Mouse (Mus musculus) kidney, postnatal 0 days (tissue): ENCODE data around the gene Jph4. TPM values are rescaled to one million over a fixed set of nuclear protein-coding genes. Genes with fewer than 3 reads are reported as not detected.

Experiments
- ATAC-seq: fragments of 200-750 bp; cut with Nextera tagmentation; replicated peaks from 2 replicates; pipeline ENCODE4 v1.8.0; 2017; ENCODE audit warnings: low read depth, moderate number of reproducible peaks, moderate TSS enrichment, moderate library complexity; ENCODE audit not compliant: low FRiP score
- DNase-seq: peaks from one replicate; pipeline ENCODE4 v3.0.0-alpha.2; 2016; ENCODE audit warnings: low spot score
- H3K27ac ChIP-seq: fragments of 300-500 bp; sonication (generic); 2 replicates; pipeline ENCODE4 v1.5.1; 2014; ENCODE audit warnings: mild to moderate bottlenecking
- H3K27me3 ChIP-seq: fragments of 300-500 bp; sonication (generic); 2 replicates; pipeline ENCODE4 v1.6.1; 2014; ENCODE audit warnings: low read length, mixed read lengths; ENCODE audit not compliant: insufficient read depth
- H3K36me3 ChIP-seq: fragments of 300-500 bp; sonication (generic); 2 replicates; pipeline ENCODE4 v1.6.1; 2014; ENCODE audit warnings: low read length, mixed read lengths; ENCODE audit not compliant: insufficient read depth
- H3K4me1 ChIP-seq: fragments of 300-500 bp; sonication (generic); replicated peaks from 2 replicates; pipeline ENCODE4 v1.6.1; 2014; ENCODE audit warnings: antibody characterized with exemption, low read length, mixed read lengths; ENCODE audit not compliant: insufficient read depth
- H3K4me2 ChIP-seq: fragments of 300-500 bp; sonication (generic); 2 replicates; pipeline ENCODE4 v1.6.1; 2014; ENCODE audit warnings: mild to moderate bottlenecking, low read length, moderate library complexity, mixed read lengths
- H3K4me3 ChIP-seq: fragments of 300-500 bp; sonication (generic); replicated peaks from 2 replicates; pipeline ENCODE4 v1.5.1; 2014; ENCODE audit warnings: low read depth, low read length
- H3K9ac ChIP-seq: fragments of 300-500 bp; sonication (generic); 2 replicates; pipeline ENCODE4 v1.6.1; 2014; ENCODE audit warnings: low read depth, low read length
- H3K9me3 ChIP-seq: fragments of 300-500 bp; sonication (generic); replicated peaks from 2 replicates; pipeline ENCODE4 v1.6.1; 2016; ENCODE audit warnings: low read length, inconsistent platforms, mixed read lengths
- CTCF ChIP-seq: IDR thresholded peaks from 2 replicates; pipeline ENCODE4 v1.5.1; 2016; ENCODE audit warnings: antibody characterized with exemption, low read depth, mild to moderate bottlenecking, moderate library complexity
- WGBS: fragments of 180-500 bp; shearing (Covaris S2); extraction: QIAGEN DNeasy Blood & Tissue Kit; methylation state at CpG from one replicate; pipeline ENCODE4 v1.1.7; 2014; 5-methylcytosine and 5-hydroxymethylcytosine counted together
- polyA plus RNA-seq: library from polyadenylated mRNA; unstranded; fragments of >200 nt; fragmentation: Nextera tagmentation; extraction: Ambion mirVana; gene quantifications from 2 replicates; pipeline ENCODE4 v1.2.1, GENCODE M21; 2015

The Jph4 gene
- polyA plus RNA-seq, 1 experiment from 2014 or later, result 0.30 TPM

GRCm38 (mm10) chr14:55146829-55147401 is 30.2 kb upstream of the Jph4 start:
- Histone ChIP-seq H3K36me3 (no peaks in the 10 kb centered on the region), H3K9me3 (no peaks in the 10 kb centered on the region), H3K4me1 (no peaks in the 10 kb centered on the region), H3K27ac (no peak overlapping the region), H3K9ac (no peak overlapping the region), H3K4me2 (no peak overlapping the region), H3K27me3 (no peaks in the 10 kb centered on the region), H3K4me3 (no peak overlapping the region)
- no peak for TF ChIP-seq CTCF
- WGBS, result 84% methylated on average over 12 of the region's 12 CpGs
- ATAC-seq (no peak), DNase-seq (no peak)

- Histone ChIP-seq H3K27ac (no peak overlapping the region), H3K9ac (no peak overlapping the region), H3K4me3 (no peak overlapping the region), H3K27me3 (no peaks in the 10 kb centered on the region), H3K4me1 (no peaks in the 10 kb centered on the region), H3K36me3 (no peaks in the 10 kb centered on the region), H3K9me3 (no peaks in the 10 kb centered on the region), H3K4me2 (no peak overlapping the region)
- TF ChIP-seq CTCF, result no peak
- no peak for DNase-seq
- no peak for ATAC-seq
- WGBS, result 85% methylated on average over 1 of the region's 1 CpGs
These were observed 29.6 kb upstream of the Jph4 start for GRCm38 (mm10) chr14:55146324-55146723.

- no peak overlapping the region for H3K4me2 ChIP-seq
- no peak overlapping the region for H3K4me3 ChIP-seq
- 0 out of 2 replicates have a peak, but pooled peaks have one; percentile 63 for ATAC-seq
- WGBS, result 29% methylated on average over 7 of the region's 7 CpGs
- H3K4me1 ChIP-seq, result no peaks in the 10 kb centered on the region
- peak; percentile 35 for DNase-seq
- H3K27ac ChIP-seq, result 0 out of 2 replicates have a peak overlapping the region, but pooled peaks have one; percentile 5
- no peak overlapping the region for H3K9ac ChIP-seq
- TF ChIP-seq CTCF, result no peak
- no peaks in the 10 kb centered on the region for H3K9me3 ChIP-seq
- H3K27me3 ChIP-seq, result no peaks in the 10 kb centered on the region
- no peaks in the 10 kb centered on the region for H3K36me3 ChIP-seq
These were observed 22.6 kb upstream of the Jph4 start for GRCm38 (mm10) chr14:55139313-55139712.

GRCm38 (mm10) chr14:55135676-55136075 is 18.9 kb upstream of the Jph4 start:
- H3K4me2 ChIP-seq, result no peak overlapping the region

GRCm38 (mm10) chr14:55126521-55126920 is 9.8 kb upstream of the Jph4 start:
- Histone ChIP-seq H3K4me1 (peaks cover 4% of the 10 kb centered on the region; the same call in 1 of the 2 replicates), H3K4me2 (no peak overlapping the region), H3K36me3 (no peaks in the 10 kb centered on the region), H3K27ac (no peak overlapping the region), H3K9ac (no peak overlapping the region), H3K4me3 (no peak overlapping the region), H3K27me3 (no peaks in the 10 kb centered on the region), H3K9me3 (no peaks in the 10 kb centered on the region)
- DNase-seq (no peak), ATAC-seq (no peak)
- 88% methylated on average over 7 of the region's 7 CpGs for WGBS
- TF ChIP-seq CTCF, result no peak

More at GRCm38 (mm10) chr14:55135676-55136075, 18.9 kb upstream of the Jph4 start:
- Histone ChIP-seq H3K27ac (no peak overlapping the region), H3K4me1 (no peaks in the 10 kb centered on the region), H3K9me3 (no peaks in the 10 kb centered on the region), H3K4me3 (no peak overlapping the region), H3K36me3 (no peaks in the 10 kb centered on the region), H3K27me3 (no peaks in the 10 kb centered on the region), H3K9ac (no peak overlapping the region)
- DNase-seq (no peak), ATAC-seq (no peak)
- no peak for TF ChIP-seq CTCF
- 42% methylated on average over 8 of the region's 8 CpGs for WGBS

GRCm38 (mm10) chr14:55125711-55126110 is 9.0 kb upstream of the Jph4 start:
- H3K27ac ChIP-seq, result no peak overlapping the region
- ATAC-seq (no peak), DNase-seq (no peak)
- H3K9me3 ChIP-seq, result no peaks in the 10 kb centered on the region
- no peaks in the 10 kb centered on the region for H3K36me3 ChIP-seq
- H3K4me1 ChIP-seq, result peaks cover 4% of the 10 kb centered on the region; the same call in 1 of the 2 replicates
- no peak overlapping the region for H3K4me3 ChIP-seq
- TF ChIP-seq CTCF, result no peak
- no peak overlapping the region for H3K9ac ChIP-seq
- WGBS, result 82% methylated on average over 5 of the region's 5 CpGs
- no peaks in the 10 kb centered on the region for H3K27me3 ChIP-seq
- no peak overlapping the region for H3K4me2 ChIP-seq
